In the genomic region with DNA sequence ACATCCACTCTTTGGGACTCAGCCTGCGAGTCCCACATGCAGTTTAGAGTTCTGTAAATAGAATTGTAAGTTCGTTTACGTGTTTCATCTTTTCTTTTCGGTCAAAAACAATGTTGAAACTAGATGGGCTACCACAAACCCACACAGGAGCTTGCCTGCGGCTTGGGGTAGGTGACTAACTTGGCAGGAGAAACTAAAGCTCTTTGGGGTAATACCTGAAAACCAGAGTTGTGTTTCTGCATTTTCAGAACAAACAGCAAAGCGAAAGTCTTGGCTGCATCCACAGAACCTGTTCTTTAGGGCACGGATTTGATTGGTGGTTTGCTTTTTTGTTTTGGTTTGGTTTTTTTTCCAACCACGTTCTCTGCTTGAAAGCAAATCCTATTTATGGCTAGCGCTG, we compare ENCODE assay signal across 7 mouse cellular contexts.
A peak's percentile ranks its signal among the peaks of the same experiment; 100 is the strongest.
DNase-seq lines count a peak whose midpoint lies in the region; ATAC-seq lines count a peak whose summit lies in the region.

No protein-coding gene starts in this region.

- H3K4me2 ChIP-seq in kidney, embryonic 16.5 days (replicated peaks; ENCODE audit: low read depth, low read length): peak overlapping the region; percentile 98
- H3K4me2 ChIP-seq in forebrain, embryonic 12.5 days: peak overlapping the region; percentile 94
- H3K4me2 ChIP-seq in neural tube, embryonic 14.5 days (ENCODE audit: low read depth, low read length): peak overlapping the region; percentile 93; the same call in 1 of the 2 replicates

- 29% methylated on average over 9 of the region's 9 CpGs for whole genome bisulfite sequencing in kidney, embryonic 16.5 days
- 12% methylated on average over 9 of the region's 9 CpGs for WGBS in forebrain, embryonic 12.5 days
- WGBS in limb, embryonic 10.5 days: 15% methylated on average over 9 of the region's 9 CpGs
- 21% methylated on average over 9 of the region's 9 CpGs for WGBS in neural tube, embryonic 14.5 days

- H3K9me3 ChIP-seq in kidney, embryonic 16.5 days (ENCODE audit: low read length): no peaks in the 10 kb centered on the region
- no peaks in the 10 kb centered on the region for H3K9me3 ChIP-seq in forebrain, embryonic 12.5 days
- no peaks in the 10 kb centered on the region for H3K9me3 ChIP-seq in limb, embryonic 10.5 days (replicated peaks)
- H3K9me3 ChIP-seq in neural tube, embryonic 14.5 days (ENCODE audit: control insufficient read depth, low read length): no peaks in the 10 kb centered on the region

- no peak overlapping the region for H3K27ac ChIP-seq in kidney, embryonic 16.5 days (ENCODE audit: low read length)
- no peak overlapping the region for H3K27ac ChIP-seq in forebrain, embryonic 12.5 days
- H3K27ac ChIP-seq in limb, embryonic 10.5 days: no peak overlapping the region
- H3K27ac ChIP-seq in neural tube, embryonic 14.5 days (ENCODE audit: low read depth, low read length): no peak overlapping the region

- no peak overlapping the region for H3K9ac ChIP-seq in kidney, embryonic 16.5 days (replicated peaks; ENCODE audit: low read length)
- no peak overlapping the region for H3K9ac ChIP-seq in forebrain, embryonic 12.5 days
- H3K9ac ChIP-seq in neural tube, embryonic 14.5 days (replicated peaks; ENCODE audit: low read depth, low read length): no peak overlapping the region

- H3K4me3 ChIP-seq in kidney, embryonic 16.5 days (ENCODE audit: low read length): peak overlapping the region; percentile 63; the same call in 1 of the 2 replicates
- H3K4me3 ChIP-seq in forebrain, embryonic 12.5 days (replicated peaks): peak overlapping the region; percentile 53; the same call in 1 of the 2 replicates
- peak overlapping the region; percentile 70 for H3K4me3 ChIP-seq in limb, embryonic 10.5 days
- no peak overlapping the region for H3K4me3 ChIP-seq in neural tube, embryonic 14.5 days (ENCODE audit: low read depth, low read length)

- no peak for DNase-seq in kidney, postnatal 14 days
- no peak for DNase-seq in limb, embryonic 10.5 days (ENCODE audit: low spot score)
- DNase-seq in urinary bladder, postnatal 10 days (ENCODE audit: low spot score): no peak
- DNase-seq in cerebellum, adult 9-10 months: no peak

- 0 out of 2 replicates have a peak, but pooled peaks cover 14% of the 10 kb centered on the region for H3K27me3 ChIP-seq in kidney, embryonic 16.5 days (ENCODE audit: insufficient read depth, low read length)
- peaks cover 44% of the 10 kb centered on the region for H3K27me3 ChIP-seq in forebrain, embryonic 12.5 days
- peaks cover 34% of the 10 kb centered on the region for H3K27me3 ChIP-seq in limb, embryonic 10.5 days (ENCODE audit: low read depth, poor library complexity, severe bottlenecking)
- peaks cover 5% of the 10 kb centered on the region for H3K27me3 ChIP-seq in neural tube, embryonic 14.5 days (ENCODE audit: control insufficient read depth, insufficient read depth, low read length)

- ATAC-seq in kidney, embryonic 16.5 days (ENCODE audit: low FRiP score, low TSS enrichment): no peak
- ATAC-seq in forebrain, embryonic 12.5 days (ENCODE audit: low FRiP score): no peak
- ATAC-seq in neural tube, embryonic 14.5 days (ENCODE audit: low read depth): no peak

- H3K4me1 ChIP-seq in kidney, embryonic 16.5 days (ENCODE audit: insufficient read depth, low read length): peaks cover 26% of the 10 kb centered on the region
- peaks cover 32% of the 10 kb centered on the region for H3K4me1 ChIP-seq in forebrain, embryonic 12.5 days
- peaks cover 37% of the 10 kb centered on the region for H3K4me1 ChIP-seq in limb, embryonic 10.5 days
- H3K4me1 ChIP-seq in neural tube, embryonic 14.5 days (ENCODE audit: control insufficient read depth, insufficient read depth, low read length): peaks cover 10% of the 10 kb centered on the region; the same call in 1 of the 2 replicates

- H3K36me3 ChIP-seq in kidney, embryonic 16.5 days (ENCODE audit: insufficient read depth, low read length): no peaks in the 10 kb centered on the region
- H3K36me3 ChIP-seq in forebrain, embryonic 12.5 days (replicated peaks): no peaks in the 10 kb centered on the region
- H3K36me3 ChIP-seq in limb, embryonic 10.5 days: no peaks in the 10 kb centered on the region
- no peaks in the 10 kb centered on the region for H3K36me3 ChIP-seq in neural tube, embryonic 14.5 days (ENCODE audit: control insufficient read depth, insufficient read depth, low read length)
